Mouse (Mus musculus) lung, embryonic 16.5 days (tissue): ENCODE results near the gene Gm28635. TPM values are rescaled to one million over a fixed set of nuclear protein-coding genes. Genes with fewer than 3 reads are reported as not detected.

ENCODE experiments used
- ATAC-seq: fragments of 200-750 bp; cut with Nextera tagmentation; 2 replicates; pipeline ENCODE4 v1.8.0; 2017; ENCODE audit warnings: low read depth, mild to moderate bottlenecking, moderate library complexity
- H3K27ac ChIP-seq: fragments of 300-500 bp; sonication (generic); 2 replicates; pipeline ENCODE4 v1.5.1; 2014; ENCODE audit warnings: mild to moderate bottlenecking, control low read depth, low read length
- H3K27me3 ChIP-seq: fragments of 300-500 bp; sonication (generic); 2 replicates; pipeline ENCODE4 v1.6.1; 2014; ENCODE audit warnings: low read depth, low read length, mixed read lengths; ENCODE audit not compliant: control insufficient read depth, insufficient read depth
- H3K36me3 ChIP-seq: fragments of 300-500 bp; sonication (generic); 2 replicates; pipeline ENCODE4 v1.6.1; 2014; ENCODE audit warnings: low read length; ENCODE audit not compliant: control insufficient read depth, insufficient read depth
- H3K4me1 ChIP-seq: fragments of 300-500 bp; sonication (generic); replicated peaks from 2 replicates; pipeline ENCODE4 v1.6.1; 2014; ENCODE audit warnings: low read length, mixed read lengths; ENCODE audit not compliant: control insufficient read depth, insufficient read depth
- H3K4me2 ChIP-seq: fragments of 300-500 bp; sonication (generic); 2 replicates; pipeline ENCODE4 v1.6.1; 2014; ENCODE audit warnings: low read depth, low read length, control low read depth
- H3K4me3 ChIP-seq: fragments of 300-500 bp; sonication (generic); 2 replicates; pipeline ENCODE4 v1.5.1; 2014; ENCODE audit warnings: mild to moderate bottlenecking, low read length, control low read depth
- H3K9ac ChIP-seq: fragments of 300-500 bp; sonication (generic); 2 replicates; pipeline ENCODE4 v1.6.1; 2014; ENCODE audit warnings: low read length, control low read depth
- H3K9me3 ChIP-seq: fragments of 300-500 bp; sonication (generic); 2 replicates; pipeline ENCODE4 v1.6.1; 2016; ENCODE audit warnings: low read length; ENCODE audit not compliant: control insufficient read depth
- WGBS: fragments of 180-500 bp; shearing (Covaris S2); extraction: QIAGEN DNeasy Blood & Tissue Kit; methylation state at CpG from one replicate; pipeline ENCODE4 v1.1.7; 2014; 5-methylcytosine and 5-hydroxymethylcytosine counted together
- polyA plus RNA-seq: library from polyadenylated mRNA; unstranded; fragments of >200 nt; fragmentation: Nextera tagmentation; extraction: Ambion mirVana; gene quantifications from 2 replicates; pipeline ENCODE4 v1.2.1, GENCODE M21; 2015

Gm28635 gene
- polyA plus RNA-seq, 1 experiment from 2014 or later, result not detected

- Histone ChIP-seq H3K4me3 (peak overlapping the region; percentile 77), H3K9me3 (no peaks in the 10 kb centered on the region), H3K4me1 (peaks cover 9% of the 10 kb centered on the region), H3K36me3 (peaks cover 16% of the 10 kb centered on the region), H3K27me3 (no peaks in the 10 kb centered on the region), H3K4me2 (peak overlapping the region; percentile 81), H3K9ac (peak overlapping the region; percentile 95), H3K27ac (peak overlapping the region; percentile 93)
- peak; percentile 70 for ATAC-seq
- WGBS, result 1% methylated on average over 39 of the region's 39 CpGs
Observed at GRCm38 (mm10) chr2:84669828-84670568, 7.8 kb downstream of the Gm28635 start.

DNA sequence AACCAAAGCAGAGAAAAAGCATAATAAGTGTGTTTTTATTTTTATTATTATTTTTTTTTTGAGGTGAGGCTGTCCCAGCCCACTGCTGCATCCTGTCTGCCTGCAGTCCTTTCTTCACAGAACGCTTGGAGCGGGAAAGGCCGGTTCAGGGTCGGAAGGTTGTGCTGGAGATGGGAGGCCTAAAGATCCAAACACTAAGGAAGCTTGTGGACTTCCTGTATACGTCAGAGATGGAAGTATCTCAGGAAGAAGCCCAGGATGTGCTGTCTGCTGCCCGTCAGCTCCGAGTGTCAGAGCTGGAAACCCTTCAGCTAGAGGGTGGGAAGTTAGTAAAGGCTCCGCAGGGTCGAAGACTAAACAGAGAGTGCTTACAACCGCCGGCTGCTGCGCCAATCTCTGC is 11.8 kb downstream of the Gm28635 start:
- 39% methylated on average over 12 of the region's 12 CpGs for WGBS
- Histone ChIP-seq H3K27ac (peak overlapping the region; percentile 60), H3K9ac (no peak overlapping the region), H3K36me3 (no peaks in the 10 kb centered on the region), H3K27me3 (no peaks in the 10 kb centered on the region), H3K9me3 (no peaks in the 10 kb centered on the region), H3K4me3 (no peak overlapping the region), H3K4me2 (no peak overlapping the region), H3K4me1 (peaks cover 9% of the 10 kb centered on the region)
- ATAC-seq, result no peak

- Histone ChIP-seq H3K4me3 (no peak overlapping the region), H3K36me3 (no peaks in the 10 kb centered on the region), H3K9me3 (no peaks in the 10 kb centered on the region), H3K4me2 (no peak overlapping the region), H3K27me3 (no peaks in the 10 kb centered on the region), H3K9ac (no peak overlapping the region), H3K4me1 (no peaks in the 10 kb centered on the region; the same call in 1 of the 2 replicates), H3K27ac (no peak overlapping the region)
- ATAC-seq, result no peak
- 34% methylated on average over 2 of the region's 2 CpGs for WGBS
Observed at GRCm38 (mm10) chr2:84662866-84663265, 15.0 kb downstream of the Gm28635 start.

DNA sequence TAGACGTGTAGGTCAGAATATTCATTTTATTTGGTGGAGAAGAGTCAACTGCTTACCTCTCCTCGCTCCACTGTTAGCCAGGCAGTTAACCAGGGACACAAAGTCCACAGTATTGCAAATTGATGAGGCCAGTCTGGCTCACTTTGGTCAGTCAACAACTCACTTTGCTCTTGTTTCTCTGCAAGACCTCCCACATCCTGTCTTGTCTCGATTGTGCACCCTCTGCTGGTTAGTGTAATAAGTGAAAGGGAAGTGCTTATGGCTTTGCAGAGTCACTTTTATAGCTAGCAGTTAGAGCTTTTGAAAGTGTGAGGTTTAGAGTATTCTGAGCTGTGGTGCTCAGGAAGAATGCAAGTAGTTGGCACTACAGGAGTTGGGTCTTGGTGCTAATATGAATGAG is 17.6 kb downstream of the Gm28635 start:
- Histone ChIP-seq H3K9ac (no peak overlapping the region), H3K27ac (no peak overlapping the region), H3K4me3 (no peak overlapping the region), H3K36me3 (no peaks in the 10 kb centered on the region), H3K4me2 (no peak overlapping the region), H3K4me1 (no peaks in the 10 kb centered on the region), H3K9me3 (no peaks in the 10 kb centered on the region), H3K27me3 (no peaks in the 10 kb centered on the region)
- WGBS, result 47% methylated on average over 3 of the region's 3 CpGs
- ATAC-seq, result no peak

DNA sequence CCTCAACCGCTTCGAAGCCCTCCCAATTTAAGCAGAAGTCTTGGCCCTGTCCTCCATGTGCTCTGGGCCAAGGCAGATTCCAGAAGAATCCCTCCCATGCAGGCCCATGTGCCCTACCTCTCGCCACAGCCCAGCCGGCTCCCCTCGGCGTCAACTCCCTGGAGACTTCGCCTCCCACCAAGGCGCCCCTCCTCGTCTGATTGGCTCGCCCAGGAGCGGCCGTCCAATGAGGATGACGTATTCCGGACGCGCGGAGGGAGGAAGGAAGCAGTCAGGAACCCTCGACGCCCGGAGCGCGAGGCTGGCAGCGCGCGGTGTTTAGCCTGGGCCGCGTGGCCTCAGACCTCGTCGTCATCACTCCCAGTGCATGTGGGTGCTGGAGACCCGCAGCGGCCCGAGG is 19.0 kb downstream of the Gm28635 start, which contains the start of gene Btbd18:
Btbd18 (plus strand) TSS at position 274 of the 400 bp plus-strand sequence.
- WGBS, result 93% methylated on average over 31 of the region's 32 CpGs
- Histone ChIP-seq H3K9ac (no peak within 1 kb of the TSS), H3K27me3 (no peaks in the 10 kb centered on the region), H3K4me2 (no peak within 1 kb of the TSS), H3K36me3 (no peaks in the 10 kb centered on the region), H3K27ac (no peak within 1 kb of the TSS), H3K4me1 (no peaks in the 10 kb centered on the region), H3K4me3 (no peak within 1 kb of the TSS), H3K9me3 (no peaks in the 10 kb centered on the region)
- no peak for ATAC-seq

DNA sequence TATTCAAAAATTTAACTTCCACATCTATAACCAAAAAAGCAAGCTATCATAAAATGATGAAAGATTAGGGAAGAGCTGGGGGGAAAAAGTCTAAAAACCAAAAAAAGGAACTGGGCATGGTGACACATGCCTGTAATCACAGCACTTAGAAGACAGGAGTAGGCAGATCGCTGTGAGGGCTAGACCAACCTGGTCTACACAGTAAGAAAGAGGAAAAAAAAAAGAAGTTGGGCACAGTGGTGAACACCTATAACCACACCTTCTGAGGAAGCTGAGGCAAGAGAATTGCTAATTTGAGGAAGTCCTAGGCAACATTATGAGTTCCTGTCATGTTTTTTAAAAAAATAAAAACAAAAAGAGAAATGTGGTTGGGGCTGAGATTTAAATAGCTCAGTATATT is 22.0 kb downstream of the Gm28635 start:
- Histone ChIP-seq H3K9me3 (no peaks in the 10 kb centered on the region), H3K27ac (no peak overlapping the region), H3K4me2 (no peak overlapping the region), H3K27me3 (no peaks in the 10 kb centered on the region), H3K36me3 (no peaks in the 10 kb centered on the region), H3K9ac (no peak overlapping the region), H3K4me3 (no peak overlapping the region), H3K4me1 (no peaks in the 10 kb centered on the region)
- ATAC-seq, result no peak
- 75% methylated on average over 1 of the region's 1 CpGs for WGBS

- Histone ChIP-seq H3K4me3 (no peak overlapping the region), H3K27ac (no peak overlapping the region), H3K9me3 (no peaks in the 10 kb centered on the region), H3K9ac (no peak overlapping the region), H3K36me3 (no peaks in the 10 kb centered on the region), H3K4me2 (no peak overlapping the region), H3K4me1 (no peaks in the 10 kb centered on the region), H3K27me3 (no peaks in the 10 kb centered on the region)
- no peak for ATAC-seq
Observed at GRCm38 (mm10) chr2:84653354-84653753, 24.5 kb downstream of the Gm28635 start.

- Histone ChIP-seq H3K27me3 (no peaks in the 10 kb centered on the region), H3K27ac (peak within 1 kb of the TSS; percentile 99), H3K4me2 (peak within 1 kb of the TSS; percentile 65), H3K36me3 (peaks cover 2% of the 10 kb centered on the region; the same call in 1 of the 2 replicates), H3K9me3 (no peaks in the 10 kb centered on the region), H3K4me3 (peak within 1 kb of the TSS; percentile 74), H3K4me1 (peaks cover 16% of the 10 kb centered on the region), H3K9ac (peak within 1 kb of the TSS; percentile 89)
- WGBS, result 0% methylated on average over 15 of the region's 15 CpGs
- ATAC-seq, result peak; percentile 99
Observed at GRCm38 (mm10) chr2:84650464-84651195, 27.2 kb downstream of the Gm28635 start, which contains the start of gene Ctnnd1. Gene Ctnnd1, minus strand, starts transcription at chr2:84650765.

GRCm38 (mm10) chr2:84649674-84650073 is 28.2 kb downstream of the Gm28635 start:
- H3K4me2 ChIP-seq, result peak overlapping the region; percentile 56
- ATAC-seq, result no peak
- peak overlapping the region; percentile 74 for H3K4me3 ChIP-seq
- H3K27ac ChIP-seq, result peak overlapping the region; percentile 69
- H3K27me3 ChIP-seq, result no peaks in the 10 kb centered on the region
- H3K4me1 ChIP-seq, result peaks cover 16% of the 10 kb centered on the region
- peaks cover 2% of the 10 kb centered on the region; the same call in 1 of the 2 replicates for H3K36me3 ChIP-seq
- H3K9me3 ChIP-seq, result no peaks in the 10 kb centered on the region
- H3K9ac ChIP-seq, result peak overlapping the region; percentile 89
- WGBS, result under 1% methylated on average over 10 of the region's 10 CpGs
